29 mouse cellular contexts compared by ENCODE assay signal in the genomic region with DNA sequence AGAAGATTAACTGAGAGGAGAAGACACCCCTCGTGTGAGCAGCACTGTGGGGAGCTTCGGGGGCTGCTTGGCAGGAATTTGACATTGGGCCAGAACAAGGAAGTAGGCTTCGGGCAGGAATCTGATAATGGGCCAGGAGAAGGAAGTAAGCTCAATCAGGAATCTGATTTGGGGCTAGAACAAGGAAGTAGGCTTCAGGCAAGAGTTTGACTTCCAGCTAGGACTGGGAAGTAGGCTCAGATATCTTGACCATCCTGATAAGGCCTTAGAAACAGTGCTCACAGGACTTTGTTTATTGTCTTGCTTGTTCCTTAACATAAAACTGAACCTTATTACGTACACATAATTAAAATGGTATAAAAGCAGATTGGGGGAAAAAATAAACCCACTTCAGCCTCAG. TPM values are rescaled to one million over a fixed set of nuclear protein-coding genes. Genes with fewer than 3 reads are reported as not detected.
"Had no signal": no experiment of that assay in that cellular context is flagged by ENCODE, and none has a peak within 500 bp of the region (broad histone marks: within the 10 kb centered on the region; RNA-seq: fewer than 3 reads in every experiment).

No protein-coding gene starts in this region.

- DNase-seq: cerebellum, adult 8-10 months; cerebellum, adult 9-10 months; cerebellum, adult 9-11 months; cerebellum, postnatal 10 days; cerebellum, postnatal 14 days; cerebellum, postnatal 25 days; cerebellum, postnatal 36 days; embryo, embryonic 11 days; forebrain, postnatal 0 days; gastrocnemius, adult 2 months; gastrocnemius, postnatal 10 days; gastrocnemius, postnatal 14 days; gastrocnemius, postnatal 25 days; gastrocnemius, postnatal 36 days; heart, adult 11 months; heart, adult 18-20 months; heart, adult 2 months had no signal

- ATAC-seq: forebrain, embryonic 13.5 days; forebrain, embryonic 14.5 days; forebrain, embryonic 15.5 days; forebrain, embryonic 16.5 days; forebrain, postnatal 0 days had no signal

- H3K27me3 ChIP-seq: embryonic facial prominence, embryonic 12.5 days; embryonic facial prominence, embryonic 13.5 days; embryonic facial prominence, embryonic 15.5 days; forebrain, embryonic 13.5 days; forebrain, embryonic 15.5 days had no signal

- H3K4me3 ChIP-seq: embryonic facial prominence, embryonic 10.5 days; embryonic facial prominence, embryonic 12.5 days; embryonic facial prominence, embryonic 13.5 days; embryonic facial prominence, embryonic 15.5 days; erythroblast, embryonic 14.5 days; forebrain, embryonic 10.5 days; forebrain, embryonic 12.5 days; forebrain, embryonic 13.5 days; forebrain, embryonic 15.5 days; gastrocnemius, adult 2 months; heart, adult 2 months had no signal

- H3K36me3 ChIP-seq: embryonic facial prominence, embryonic 10.5 days; embryonic facial prominence, embryonic 12.5 days; embryonic facial prominence, embryonic 13.5 days; embryonic facial prominence, embryonic 15.5 days; forebrain, embryonic 10.5 days; forebrain, embryonic 12.5 days; forebrain, embryonic 15.5 days had no signal

- H3K9me3 ChIP-seq: embryonic facial prominence, embryonic 10.5 days; embryonic facial prominence, embryonic 12.5 days; embryonic facial prominence, embryonic 13.5 days; embryonic facial prominence, embryonic 15.5 days; forebrain, embryonic 10.5 days; forebrain, embryonic 12.5 days; forebrain, embryonic 13.5 days; forebrain, embryonic 15.5 days had no signal

- H3K9ac ChIP-seq: embryonic facial prominence, embryonic 12.5 days; embryonic facial prominence, embryonic 13.5 days; embryonic facial prominence, embryonic 15.5 days; forebrain, embryonic 12.5 days; forebrain, embryonic 13.5 days; forebrain, embryonic 15.5 days; forebrain, postnatal 0 days had no signal

- H3K27ac ChIP-seq: embryonic facial prominence, embryonic 10.5 days; embryonic facial prominence, embryonic 12.5 days; embryonic facial prominence, embryonic 13.5 days; embryonic facial prominence, embryonic 15.5 days; forebrain, embryonic 10.5 days; forebrain, embryonic 12.5 days; forebrain, embryonic 13.5 days; forebrain, embryonic 15.5 days; gastrocnemius, adult 2 months; heart, adult 2 months had no signal

- H3K4me1 ChIP-seq: embryonic facial prominence, embryonic 10.5 days; embryonic facial prominence, embryonic 12.5 days; embryonic facial prominence, embryonic 13.5 days; embryonic facial prominence, embryonic 15.5 days; forebrain, embryonic 12.5 days; forebrain, embryonic 13.5 days; forebrain, embryonic 15.5 days had no signal

RNA-seq across cellular contexts. Expression of a gene that starts 55.6 kb away (rescaled TPM):
- polyA plus RNA-seq: erythroblast, embryonic 14.5 days had no signal

RNA-seq across cellular contexts. Expression of a gene that starts 55.9 kb away (rescaled TPM):
- total RNA-seq: gastrocnemius, adult 18-20 months had no signal

RNA-seq across cellular contexts. Expression of a gene that starts 57.2 kb away (rescaled TPM):
- total RNA-seq: gastrocnemius, postnatal 36 days had no signal
